Mouse (Mus musculus) liver, adult 2 months (tissue): ENCODE measurements at regions not wholly inside any gene's neighbourhood (a gene's known extent, or its start where the extent isn't known, plus 50 kb on each side); places are given as distances from the start of the nearest gene placed in this dataset.

Experiments used
- CTCF ChIP-seq: fragments of 200-500 bp; IDR thresholded peaks from 2 replicates; pipeline ENCODE4 v1.5.1; 2011; ENCODE audit warnings: low read depth, low read length, control low read depth
- POLR2A ChIP-seq: fragments of 200-500 bp; IDR thresholded peaks from 2 replicates; pipeline ENCODE4 v1.6.1; 2011; ENCODE audit warnings: low read length, control low read depth; ENCODE audit not compliant: insufficient read depth; ENCODE audit errors: extremely low read depth

DNA sequence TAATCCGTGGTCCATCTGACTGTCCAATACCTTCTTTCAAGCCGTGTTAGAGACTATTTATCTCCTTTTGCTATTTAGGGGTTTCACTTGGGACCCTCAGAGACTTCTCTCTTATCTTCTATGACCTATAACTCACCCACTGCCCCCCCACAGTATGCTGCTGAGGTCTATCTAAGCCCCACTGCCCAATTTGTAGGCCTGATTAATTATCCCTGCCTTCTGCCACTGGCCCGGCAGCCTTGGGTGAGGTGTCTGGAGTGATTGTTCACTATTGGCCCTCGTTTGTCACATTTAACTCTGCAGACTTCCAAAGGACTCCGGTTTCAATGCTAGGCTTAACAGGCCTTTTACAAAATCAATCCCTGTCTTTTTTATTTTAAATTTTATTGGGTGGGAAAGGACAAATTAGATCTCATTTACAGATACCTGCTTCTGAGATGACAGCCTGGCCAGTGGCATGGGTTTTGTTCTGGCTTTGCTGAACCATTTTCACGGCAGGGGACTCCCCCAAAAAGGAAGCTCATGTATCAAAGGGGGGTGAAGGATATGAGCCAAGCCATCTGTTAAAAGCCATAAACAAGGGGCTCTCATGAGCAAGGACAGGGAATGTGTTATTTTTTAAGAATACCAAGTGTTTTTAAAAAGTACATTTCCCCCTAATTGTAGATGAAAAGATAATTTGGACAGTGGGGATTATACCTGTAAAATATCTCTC lies 160.4 kb upstream of the Fam19a5 start:
- TF ChIP-seq CTCF (no peak), POLR2A (no peak)
